ENCODE assay signal across 8 mouse cellular contexts in genomic region chr12:17000628-17001027, GRCm38 (mm10). TPM values are rescaled to one million over a fixed set of nuclear protein-coding genes. Genes with fewer than 3 reads are reported as not detected.
A peak's percentile ranks its signal among the peaks of the same experiment; 100 is the strongest.
DNase-seq lines count a peak whose midpoint lies in the region; ATAC-seq lines count a peak whose summit lies in the region.

No protein-coding gene starts in this region.

- no peaks in the 10 kb centered on the region for H3K9me3 ChIP-seq in hindbrain, embryonic 12.5 days (replicated peaks)
- H3K9me3 ChIP-seq in hindbrain, embryonic 13.5 days, result no peaks in the 10 kb centered on the region
- H3K9me3 ChIP-seq in liver, embryonic 11.5 days (ENCODE audit: control insufficient read depth, low read length), result no peaks in the 10 kb centered on the region
- no peaks in the 10 kb centered on the region for H3K9me3 ChIP-seq in neural tube, embryonic 15.5 days (replicated peaks)

- peak overlapping the region; percentile 84 for H3K4me2 ChIP-seq in hindbrain, embryonic 12.5 days (replicated peaks)
- H3K4me2 ChIP-seq in hindbrain, embryonic 13.5 days, result no peak overlapping the region
- peak overlapping the region; percentile 91 for H3K4me2 ChIP-seq in liver, embryonic 11.5 days
- peak overlapping the region; percentile 96; the same call in 1 of the 2 replicates for H3K4me2 ChIP-seq in neural tube, embryonic 15.5 days

- no peak overlapping the region for H3K9ac ChIP-seq in hindbrain, embryonic 12.5 days
- H3K9ac ChIP-seq in hindbrain, embryonic 13.5 days, result no peak overlapping the region
- no peak overlapping the region for H3K9ac ChIP-seq in liver, embryonic 11.5 days (ENCODE audit: low read depth, low read length)
- H3K9ac ChIP-seq in neural tube, embryonic 15.5 days (replicated peaks), result no peak overlapping the region

- no peak overlapping the region for H3K27ac ChIP-seq in hindbrain, embryonic 12.5 days
- H3K27ac ChIP-seq in hindbrain, embryonic 13.5 days, result no peak overlapping the region
- H3K27ac ChIP-seq in liver, embryonic 11.5 days (ENCODE audit: low read depth, low read length), result no peak overlapping the region
- H3K27ac ChIP-seq in neural tube, embryonic 15.5 days (replicated peaks), result no peak overlapping the region

- DNase-seq in NIH3T3 (ENCODE audit: low read depth), result peak; percentile 43
- no peak for DNase-seq in liver, embryonic 11.5 days (ENCODE audit: low spot score)
- DNase-seq in urinary bladder, postnatal 25 days (ENCODE audit: low spot score), result no peak
- no peak for DNase-seq in ovary, postnatal 36 days (ENCODE audit: low spot score)
- no peak for DNase-seq in gastrocnemius, adult 18-20 months (ENCODE audit: low spot score)

- WGBS in hindbrain, embryonic 12.5 days, result 64% methylated on average over 4 of the region's 6 CpGs
- 68% methylated on average over 6 of the region's 6 CpGs for WGBS in hindbrain, embryonic 13.5 days
- WGBS in liver, embryonic 11.5 days, result 53% methylated on average over 6 of the region's 6 CpGs
- 58% methylated on average over 6 of the region's 6 CpGs for WGBS in neural tube, embryonic 15.5 days

- peaks cover 43% of the 10 kb centered on the region for H3K27me3 ChIP-seq in hindbrain, embryonic 12.5 days
- peaks cover 53% of the 10 kb centered on the region for H3K27me3 ChIP-seq in hindbrain, embryonic 13.5 days
- H3K27me3 ChIP-seq in liver, embryonic 11.5 days (replicated peaks; ENCODE audit: control insufficient read depth, insufficient read depth, low read length), result peaks cover 12% of the 10 kb centered on the region
- peaks cover 46% of the 10 kb centered on the region for H3K27me3 ChIP-seq in neural tube, embryonic 15.5 days (replicated peaks)

- ATAC-seq in hindbrain, embryonic 12.5 days (ENCODE audit: low FRiP score), result no peak
- no peak for ATAC-seq in hindbrain, embryonic 13.5 days (ENCODE audit: low FRiP score)
- no peak for ATAC-seq in liver, embryonic 11.5 days (replicated peaks; ENCODE audit: low FRiP score)
- ATAC-seq in neural tube, embryonic 15.5 days (ENCODE audit: low FRiP score), result no peak

- no peak overlapping the region for H3K4me3 ChIP-seq in hindbrain, embryonic 12.5 days
- no peak overlapping the region for H3K4me3 ChIP-seq in hindbrain, embryonic 13.5 days
- H3K4me3 ChIP-seq in liver, embryonic 11.5 days (ENCODE audit: low read depth, low read length), result no peak overlapping the region
- H3K4me3 ChIP-seq in neural tube, embryonic 15.5 days (replicated peaks), result no peak overlapping the region

- peaks cover 14% of the 10 kb centered on the region for H3K4me1 ChIP-seq in hindbrain, embryonic 12.5 days
- peaks cover 18% of the 10 kb centered on the region for H3K4me1 ChIP-seq in hindbrain, embryonic 13.5 days (replicated peaks)
- H3K4me1 ChIP-seq in liver, embryonic 11.5 days (replicated peaks; ENCODE audit: control insufficient read depth, insufficient read depth, low read length), result peaks cover 8% of the 10 kb centered on the region
- peaks cover 16% of the 10 kb centered on the region for H3K4me1 ChIP-seq in neural tube, embryonic 15.5 days

- H3K36me3 ChIP-seq in hindbrain, embryonic 12.5 days, result no peaks in the 10 kb centered on the region
- no peaks in the 10 kb centered on the region for H3K36me3 ChIP-seq in hindbrain, embryonic 13.5 days
- no peaks in the 10 kb centered on the region for H3K36me3 ChIP-seq in liver, embryonic 11.5 days (ENCODE audit: control insufficient read depth, insufficient read depth, low read length)
- no peaks in the 10 kb centered on the region for H3K36me3 ChIP-seq in neural tube, embryonic 15.5 days

RNA-seq across cellular contexts. Expression of gene Pqlc3, which starts 0.4 kb away (rescaled TPM):
- 3.3 and 3.6 TPM in 2 replicates for polyA plus RNA-seq in hindbrain, embryonic 12.5 days (2016; fragmentation: Nextera tagmentation; extraction: Ambion mirVana)
- polyA plus RNA-seq in hindbrain, embryonic 13.5 days (2015; fragmentation: Nextera tagmentation; extraction: Ambion mirVana), result 1.4 and 2.3 TPM in 2 replicates
- 4.6 and 5.1 TPM in 2 replicates for polyA plus RNA-seq in liver, embryonic 11.5 days (2014; fragmentation: Nextera tagmentation; extraction: Ambion mirVana)
- polyA plus RNA-seq in neural tube, embryonic 15.5 days (2015; fragmentation: Nextera tagmentation; extraction: Ambion mirVana), result 2.0 and 6.8 TPM in 2 replicates
- total RNA-seq in gastrocnemius, adult 18-20 months (2021), result 1 to 10 TPM; 1.2 to 1.9 TPM

RNA-seq across cellular contexts. Expression of gene 2410004P03Rik, which starts 10.9 kb away (rescaled TPM):
- 3.5 TPM in 2 replicates for polyA plus RNA-seq in hindbrain, embryonic 12.5 days (2016; fragmentation: Nextera tagmentation; extraction: Ambion mirVana)
- polyA plus RNA-seq in hindbrain, embryonic 13.5 days (2015; fragmentation: Nextera tagmentation; extraction: Ambion mirVana), result 3.0 and 4.8 TPM in 2 replicates
- 0.11 and 0.40 TPM in 2 replicates for polyA plus RNA-seq in liver, embryonic 11.5 days (2014; fragmentation: Nextera tagmentation; extraction: Ambion mirVana)
- polyA plus RNA-seq in neural tube, embryonic 15.5 days (2015; fragmentation: Nextera tagmentation; extraction: Ambion mirVana), result 5.0 and 5.5 TPM in 2 replicates
- not detected for total RNA-seq in gastrocnemius, adult 18-20 months (2021)
